13 mouse cellular contexts compared by ENCODE assay signal in genomic region chr19:6475129-6475528, GRCm38 (mm10). TPM values are rescaled to one million over a fixed set of nuclear protein-coding genes. Genes with fewer than 3 reads are reported as not detected.
DNase-seq lines count a peak whose midpoint lies in the region; ATAC-seq lines count a peak whose summit lies in the region.
"Had no signal": no experiment of that assay in that cellular context is flagged by ENCODE, and none has a peak within 500 bp of the region (broad histone marks: within the 10 kb centered on the region; RNA-seq: fewer than 3 reads in every experiment).

No protein-coding gene starts in this region.

- DNase-seq in heart, embryonic 10.5 days (ENCODE audit: low spot score): no peak
- DNase-seq in heart, adult 9 months (ENCODE audit: low spot score in 2 of 2): no peak
- DNase-seq in midbrain, embryonic 10.5 days (ENCODE audit: low spot score): no peak
- DNase-seq in right cerebral cortex, postnatal 4 days: no peak
- no peak for DNase-seq in layer of hippocampus, adult 8-10 months (ENCODE audit: low spot score in 2 of 2)
- DNase-seq: cerebellum, adult 9-10 months; right cerebral cortex, postnatal 25 days had no signal

- H3K4me2 ChIP-seq in midbrain, embryonic 15.5 days: no peak overlapping the region
- H3K4me2 ChIP-seq: heart, embryonic 11.5 days; limb, embryonic 15.5 days had no signal

- ATAC-seq in midbrain, embryonic 15.5 days (replicated peaks): no peak
- peak; percentile 50; the same call in 1 of the 2 replicates for ATAC-seq in granulocyte monocyte progenitor cell, adult 5-6 weeks (replicated peaks; ENCODE audit: poor library complexity, severe bottlenecking)
- 0 out of 2 replicates have a peak, but pooled peaks have one; percentile 21 for ATAC-seq in megakaryocyte, adult 5-6 weeks (ENCODE audit: poor library complexity, severe bottlenecking)

- no peaks in the 10 kb centered on the region for H3K36me3 ChIP-seq in heart, embryonic 10.5 days
- H3K36me3 ChIP-seq in midbrain, embryonic 10.5 days: no peaks in the 10 kb centered on the region; the same call in 1 of the 2 replicates
- H3K36me3 ChIP-seq in midbrain, embryonic 15.5 days (replicated peaks): peaks cover 26% of the 10 kb centered on the region; the same call in 1 of the 2 replicates
- H3K36me3 ChIP-seq: limb, embryonic 15.5 days had no signal

- no peaks in the 10 kb centered on the region for H3K9me3 ChIP-seq in heart, embryonic 10.5 days
- H3K9me3 ChIP-seq in midbrain, embryonic 10.5 days (replicated peaks): no peaks in the 10 kb centered on the region
- no peaks in the 10 kb centered on the region for H3K9me3 ChIP-seq in midbrain, embryonic 15.5 days
- H3K9me3 ChIP-seq: limb, embryonic 15.5 days had no signal

- peaks cover 31% of the 10 kb centered on the region for H3K27me3 ChIP-seq in heart, embryonic 10.5 days (ENCODE audit: insufficient read depth, poor library complexity, severe bottlenecking)
- H3K27me3 ChIP-seq in midbrain, embryonic 10.5 days (ENCODE audit: low read depth, poor library complexity, severe bottlenecking): no peaks in the 10 kb centered on the region
- H3K27me3 ChIP-seq in midbrain, embryonic 15.5 days (replicated peaks): no peaks in the 10 kb centered on the region

- H3K4me1 ChIP-seq in heart, embryonic 10.5 days: peaks cover 14% of the 10 kb centered on the region
- H3K4me1 ChIP-seq in midbrain, embryonic 10.5 days: peaks cover 26% of the 10 kb centered on the region
- H3K4me1 ChIP-seq in midbrain, embryonic 15.5 days: no peaks in the 10 kb centered on the region

- H3K27ac ChIP-seq in heart, embryonic 10.5 days: peak overlapping the region; percentile 26; the same call in 1 of the 2 replicates
- peak overlapping the region; percentile 28; the same call in 1 of the 2 replicates for H3K27ac ChIP-seq in midbrain, embryonic 10.5 days (replicated peaks)
- no peak overlapping the region for H3K27ac ChIP-seq in midbrain, embryonic 15.5 days
- H3K27ac ChIP-seq: limb, embryonic 15.5 days had no signal

- H3K9ac ChIP-seq in midbrain, embryonic 15.5 days: no peak overlapping the region
- H3K9ac ChIP-seq: limb, embryonic 15.5 days had no signal

- WGBS in heart, embryonic 10.5 days: 29% methylated on average over 5 of the region's 5 CpGs
- WGBS in midbrain, embryonic 10.5 days: 49% methylated on average over 5 of the region's 5 CpGs
- WGBS in midbrain, embryonic 15.5 days: 40% methylated on average over 5 of the region's 5 CpGs

- no peak overlapping the region for H3K4me3 ChIP-seq in heart, embryonic 10.5 days
- no peak overlapping the region for H3K4me3 ChIP-seq in midbrain, embryonic 10.5 days
- no peak overlapping the region for H3K4me3 ChIP-seq in midbrain, embryonic 15.5 days
- H3K4me3 ChIP-seq: limb, embryonic 15.5 days; myocyte had no signal

RNA-seq across cellular contexts. Expression of gene Nrxn2, which starts 56.6 kb away (rescaled TPM):
- 0.10 and 1.1 TPM in 2 replicates for polyA plus RNA-seq in heart, embryonic 10.5 days (2016; fragmentation: Nextera tagmentation; extraction: Ambion mirVana)
- polyA plus RNA-seq in midbrain, embryonic 10.5 days (2016; fragmentation: Nextera tagmentation; extraction: Ambion mirVana): 5.1 and 7.2 TPM in 2 replicates
- polyA plus RNA-seq in midbrain, embryonic 15.5 days (2015; fragmentation: Nextera tagmentation; extraction: Ambion mirVana): 44.6 and 44.9 TPM in 2 replicates
- not detected in 2 replicates for total RNA-seq in granulocyte monocyte progenitor cell, adult 5-6 weeks (2014; fragmentation: Nextera tagmentation)
- not detected in 2 replicates for total RNA-seq in granulocyte monocyte progenitor cell, adult 5-6 weeks (2017)
- 0.21 TPM in 1 of 2 replicates, not detected in the other for total RNA-seq in megakaryocyte, adult 5-6 weeks (2015)
- not detected in 2 replicates for total RNA-seq in megakaryocyte, adult 5-6 weeks (2017)
- 100 to 1,000 TPM; 348 to 441 (median 390) TPM for total RNA-seq in layer of hippocampus, adult 8-10 months (2022)

Comparison
In these comparisons a context has a peak if more than half of its experiments do, and no peak if none do; other contexts are left out.
1. RNA of gene Nrxn2, which starts 56.6 kb away (total RNA-seq): 348 to 441 TPM in layer of hippocampus, adult 8-10 months; not detected in granulocyte monocyte progenitor cell, adult 5-6 weeks and 0.21 TPM in megakaryocyte, adult 5-6 weeks; every median in the first group is over 100 times any median in the second.